Mouse (Mus musculus) spleen, adult 2 months (tissue): ENCODE measurements around the gene Zfp825.
"Not testable (repeated sequence)": the region's sequence is repeated elsewhere in the genome, so short reads cannot be mapped to it uniquely, and the experiment has no call there.

ENCODE experiments used
- CTCF ChIP-seq: fragments of 200-500 bp; IDR thresholded peaks from 2 replicates; pipeline ENCODE4 v1.5.1; 2011; ENCODE audit warnings: mild to moderate bottlenecking, inconsistent platforms; ENCODE audit not compliant: insufficient read depth, insufficient read length, insufficient replicate concordance; ENCODE audit errors: extremely low read depth
- POLR2A ChIP-seq: fragments of 200-500 bp; IDR thresholded peaks from 2 replicates; pipeline ENCODE4 v1.6.1; 2011; ENCODE audit warnings: low read depth, low read length, inconsistent platforms

DNA sequence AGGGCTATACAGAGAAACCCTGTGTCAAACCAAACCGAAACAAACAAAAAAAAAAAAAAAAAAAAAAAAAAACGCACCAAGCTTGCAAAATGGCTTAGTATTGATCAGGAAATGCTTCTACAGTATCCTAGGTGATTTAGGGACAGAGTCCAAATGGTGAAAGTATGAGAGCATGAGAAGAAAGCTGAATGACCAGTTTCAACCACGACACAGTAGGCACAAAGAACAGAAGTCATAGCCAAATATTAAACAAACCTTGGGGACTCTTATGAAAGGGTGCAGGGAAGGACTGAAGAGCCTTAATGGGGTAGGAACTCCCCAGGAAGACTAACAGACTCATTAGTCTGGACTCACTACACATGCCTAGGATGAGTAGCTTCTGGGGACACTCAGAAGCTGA, 9.5 kb downstream of the Zfp825 start:
- not testable (repeated sequence) for TF ChIP-seq POLR2A, CTCF
